Mouse (Mus musculus) forebrain, postnatal 0 days (tissue): ENCODE results near the gene Adgrg5. TPM values are rescaled to one million over a fixed set of nuclear protein-coding genes. Genes with fewer than 3 reads are reported as not detected.

ENCODE experiments used
- ATAC-seq: fragments of 200-750 bp; cut with Nextera tagmentation; 2 replicates; pipeline ENCODE4 v1.8.0; 2017; ENCODE audit warnings: mild to moderate bottlenecking, moderate library complexity
- DNase-seq: peaks from one replicate; pipeline ENCODE4 v3.0.0-alpha.2; 2015
- H3K27ac ChIP-seq: fragments of 300-500 bp; sonication (generic); 2 replicates; pipeline ENCODE4 v1.5.1; 2014; ENCODE audit warnings: low read depth, mild to moderate bottlenecking, antibody characterized with exemption, low read length, moderate library complexity, mixed read lengths
- H3K27me3 ChIP-seq: fragments of 300-500 bp; sonication (generic); 2 replicates; pipeline ENCODE4 v1.6.1; 2014; ENCODE audit warnings: mild to moderate bottlenecking, low read length, mixed read lengths; ENCODE audit not compliant: insufficient read depth
- H3K36me3 ChIP-seq: fragments of 300-500 bp; sonication (generic); 2 replicates; pipeline ENCODE4 v1.6.1; 2014; ENCODE audit warnings: mild to moderate bottlenecking, moderate library complexity; ENCODE audit not compliant: insufficient read depth
- H3K4me1 ChIP-seq: fragments of 300-500 bp; sonication (generic); 2 replicates; pipeline ENCODE4 v1.6.1; 2014; ENCODE audit warnings: antibody characterized with exemption; ENCODE audit not compliant: insufficient read depth
- H3K4me2 ChIP-seq: fragments of 300-500 bp; sonication (generic); 2 replicates; pipeline ENCODE4 v1.6.1; 2014; ENCODE audit warnings: low read depth, mild to moderate bottlenecking, moderate library complexity
- H3K4me3 ChIP-seq: fragments of 300-500 bp; sonication (generic); 2 replicates; pipeline ENCODE4 v1.5.1; 2014; ENCODE audit warnings: low read depth, low read length, mixed read lengths
- H3K9ac ChIP-seq: fragments of 300-500 bp; sonication (generic); 2 replicates; pipeline ENCODE4 v1.6.1; 2014; ENCODE audit warnings: mild to moderate bottlenecking
- H3K9me3 ChIP-seq: fragments of 300-500 bp; sonication (generic); 2 replicates; pipeline ENCODE4 v1.6.1; 2016; ENCODE audit warnings: low read length
- CTCF ChIP-seq: sonication (generic); IDR thresholded peaks from 2 replicates; pipeline ENCODE4 v1.5.1; 2016; ENCODE audit warnings: antibody characterized with exemption, control low read depth, low read depth
- WGBS: fragments of 180-500 bp; shearing (Covaris S2); extraction: QIAGEN DNeasy Blood & Tissue Kit; methylation state at CpG from one replicate; pipeline ENCODE4 v1.1.7; 2014; 5-methylcytosine and 5-hydroxymethylcytosine counted together
- polyA plus RNA-seq: library from polyadenylated mRNA; unstranded; fragments of >200 nt; fragmentation: Nextera tagmentation; extraction: Ambion mirVana; gene quantifications from 2 replicates; pipeline ENCODE4 v1.2.1, GENCODE M21; 2015
- total RNA-seq: library from RNA; depleted of rRNA; stranded (reverse); fragments of >200 nt; gene quantifications from 2 replicates; pipeline ENCODE4 v1.2.3, GENCODE M21; 2014

Adgrg5 gene
- total and polyA plus RNA-seq, 2 experiments from 2014 or later, result 0.10 to 0.12 TPM

DNA sequence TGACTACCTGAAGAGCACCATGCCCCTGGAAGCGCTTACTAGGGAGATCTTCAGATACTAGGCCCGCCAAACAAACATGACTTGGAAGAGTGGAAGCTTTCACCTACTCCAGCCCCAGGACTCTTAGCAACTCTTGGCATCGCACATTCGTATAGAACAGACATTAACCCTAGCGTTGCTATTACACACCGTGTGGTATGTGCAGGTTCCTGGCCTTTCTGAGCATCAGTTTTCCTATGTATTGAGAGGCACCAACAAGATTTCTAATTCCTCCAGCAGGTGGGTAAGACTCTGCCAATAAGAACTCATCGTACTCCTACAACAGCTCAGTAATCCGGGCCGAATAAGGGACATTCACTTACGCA lies 6.6 kb upstream of the Adgrg5 start:
- DNase-seq (no peak), ATAC-seq (no peak)
- H3K27ac ChIP-seq, result no peak overlapping the region
- H3K4me3 ChIP-seq, result peak overlapping the region; percentile 45
- 8% methylated on average over 10 of the region's 10 CpGs for WGBS
- peaks cover 15% of the 10 kb centered on the region; the same call in 1 of the 2 replicates for H3K27me3 ChIP-seq
- H3K36me3 ChIP-seq, result no peaks in the 10 kb centered on the region
- no peak for TF ChIP-seq CTCF
- H3K9ac ChIP-seq, result peak overlapping the region; percentile 51; the same call in 1 of the 2 replicates
- peaks cover 7% of the 10 kb centered on the region; the same call in 1 of the 2 replicates for H3K4me1 ChIP-seq
- no peaks in the 10 kb centered on the region for H3K9me3 ChIP-seq
- H3K4me2 ChIP-seq, result peak overlapping the region; percentile 80

DNA sequence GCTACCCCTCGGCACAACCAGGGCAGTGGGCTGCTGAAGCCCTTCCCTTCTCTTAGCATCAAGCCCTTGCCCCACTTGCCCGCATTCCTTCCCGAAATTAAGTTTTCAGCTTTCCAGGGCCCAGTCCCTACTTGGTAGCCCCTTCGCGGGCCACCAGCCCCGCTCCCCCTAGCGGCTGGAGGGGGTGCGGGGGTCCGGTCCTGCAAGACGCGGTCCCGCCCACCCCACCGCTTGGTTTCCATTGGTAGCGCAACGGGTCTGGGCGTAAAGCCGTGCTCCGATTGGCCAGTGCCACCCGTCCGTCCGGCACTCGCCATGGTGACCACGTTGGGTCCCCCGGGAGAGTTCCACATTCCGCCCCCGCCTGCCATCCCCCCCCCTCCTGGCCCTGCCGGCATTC lies 6.1 kb upstream of the Adgrg5 start:
- peak; percentile 89 for DNase-seq
- under 1% methylated on average over 25 of the region's 27 CpGs for WGBS
- H3K9me3 ChIP-seq, result no peaks in the 10 kb centered on the region
- ATAC-seq, result peak; percentile 93
- peaks cover 15% of the 10 kb centered on the region; the same call in 1 of the 2 replicates for H3K27me3 ChIP-seq
- no peak overlapping the region; the same call in 1 of the 2 replicates for H3K27ac ChIP-seq
- H3K9ac ChIP-seq, result peak overlapping the region; percentile 51
- peak; percentile 69 for TF ChIP-seq CTCF
- no peaks in the 10 kb centered on the region for H3K36me3 ChIP-seq
- peak overlapping the region; percentile 45 for H3K4me3 ChIP-seq
- H3K4me1 ChIP-seq, result peaks cover 7% of the 10 kb centered on the region; the same call in 1 of the 2 replicates
- H3K4me2 ChIP-seq, result peak overlapping the region; percentile 80

DNA sequence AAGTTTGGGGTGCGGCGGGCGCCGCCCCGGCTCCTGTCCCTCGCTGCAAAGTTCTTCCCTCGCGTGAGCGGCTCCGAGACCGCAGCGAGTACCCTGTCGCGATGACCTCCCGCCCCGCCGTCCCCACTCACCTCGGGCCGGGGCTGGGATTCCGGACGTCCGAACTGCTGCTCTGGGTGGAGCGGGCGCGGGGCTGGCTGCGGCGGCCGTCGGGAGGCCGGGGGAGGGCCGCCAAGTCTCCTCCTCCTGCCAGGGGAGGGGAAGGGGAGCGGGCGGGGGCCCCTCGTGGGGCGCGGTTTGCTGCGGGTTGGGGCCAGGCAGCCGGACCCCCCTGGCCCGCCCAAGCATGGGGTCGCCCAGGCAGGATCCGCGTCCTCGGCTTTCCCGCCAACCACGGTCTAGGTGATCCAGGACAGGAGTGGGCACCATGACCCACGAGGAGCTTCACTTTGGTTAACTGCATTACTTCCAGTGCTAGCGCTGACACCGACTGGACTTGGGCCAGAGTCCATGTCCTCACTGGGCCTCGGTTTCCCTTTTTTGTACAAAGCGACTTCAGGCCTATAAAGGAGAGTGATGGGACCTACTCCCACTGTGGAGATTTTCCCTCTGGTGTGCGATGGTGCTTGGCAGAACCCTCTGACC lies 5.5 kb upstream of the Adgrg5 start, which contains the start of gene Ccdc102a:
Gene Ccdc102a (minus strand): TSS at position 248 of the 645 bp plus-strand sequence.
- H3K4me1 ChIP-seq, result peaks cover 7% of the 10 kb centered on the region; the same call in 1 of the 2 replicates
- H3K9ac ChIP-seq, result peak within 1 kb of the TSS; percentile 51
- H3K4me3 ChIP-seq, result peak within 1 kb of the TSS; percentile 45
- DNase-seq, result no peak
- no peak for TF ChIP-seq CTCF
- peak; percentile 12; the same call in 1 of the 2 replicates for ATAC-seq
- H3K27me3 ChIP-seq, result peaks cover 15% of the 10 kb centered on the region; the same call in 1 of the 2 replicates
- WGBS, result 3% methylated on average over 35 of the region's 51 CpGs
- H3K36me3 ChIP-seq, result no peaks in the 10 kb centered on the region
- no peaks in the 10 kb centered on the region for H3K9me3 ChIP-seq
- peak within 1 kb of the TSS; percentile 80 for H3K4me2 ChIP-seq
- H3K27ac ChIP-seq, result peak within 1 kb of the TSS; percentile 29; the same call in 1 of the 2 replicates

DNA sequence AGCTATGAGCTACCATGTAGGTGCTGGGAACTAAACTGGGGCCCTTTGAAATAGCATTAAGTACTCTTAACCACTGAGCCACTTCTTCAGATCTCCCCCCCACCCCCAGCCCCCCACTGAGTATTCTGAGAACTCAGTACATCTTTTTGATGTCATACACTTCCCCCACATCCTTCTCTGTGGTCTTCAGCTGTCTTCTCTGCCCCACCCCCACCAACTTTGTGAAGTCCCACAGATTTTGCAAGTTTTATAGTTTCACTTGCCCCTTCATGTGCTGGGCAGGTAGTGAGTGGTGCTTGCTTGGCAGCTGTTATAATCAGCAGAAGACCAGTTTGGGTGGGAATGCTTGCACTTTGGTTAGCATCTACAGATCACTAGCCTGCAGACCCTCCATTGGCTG lies 4.2 kb upstream of the Adgrg5 start:
- DNase-seq, result no peak
- Histone ChIP-seq H3K27ac (no peak overlapping the region), H3K4me3 (no peak overlapping the region), H3K4me2 (no peak overlapping the region), H3K9ac (no peak overlapping the region), H3K27me3 (peaks cover 8% of the 10 kb centered on the region; the same call in 1 of the 2 replicates), H3K36me3 (no peaks in the 10 kb centered on the region), H3K4me1 (peaks cover 7% of the 10 kb centered on the region; the same call in 1 of the 2 replicates), H3K9me3 (no peaks in the 10 kb centered on the region)
- no peak for TF ChIP-seq CTCF
- ATAC-seq, result no peak

DNA sequence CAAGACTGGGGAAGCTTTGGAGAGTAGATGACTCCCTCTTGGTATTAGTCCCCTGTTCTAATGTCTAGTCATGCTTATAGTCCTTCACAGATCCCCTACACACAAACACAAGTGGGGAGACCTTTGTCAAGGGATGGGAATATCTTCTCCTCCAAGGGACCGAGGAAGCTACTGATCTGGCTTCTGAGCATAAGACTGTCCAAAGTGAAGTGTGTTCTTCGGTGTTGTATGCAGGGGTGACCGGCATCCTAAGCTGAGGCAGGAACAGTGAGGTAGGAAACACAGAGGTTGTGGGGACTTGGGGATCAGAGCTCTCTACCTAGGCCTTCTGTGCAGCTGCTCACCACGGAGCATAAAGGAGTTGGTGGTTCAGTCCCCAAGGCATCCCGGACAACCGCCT lies 1.3 kb upstream of the Adgrg5 start:
- H3K4me2 ChIP-seq, result no peak overlapping the region
- DNase-seq (no peak), ATAC-seq (no peak)
- H3K27me3 ChIP-seq, result peaks cover 8% of the 10 kb centered on the region; the same call in 1 of the 2 replicates
- no peak overlapping the region for H3K27ac ChIP-seq
- H3K9ac ChIP-seq, result no peak overlapping the region
- peaks cover 3% of the 10 kb centered on the region; the same call in 1 of the 2 replicates for H3K4me1 ChIP-seq
- H3K36me3 ChIP-seq, result no peaks in the 10 kb centered on the region
- H3K9me3 ChIP-seq, result no peaks in the 10 kb centered on the region
- no peak overlapping the region for H3K4me3 ChIP-seq
- TF ChIP-seq CTCF, result no peak
- 75% methylated on average over 6 of the region's 6 CpGs for WGBS

DNA sequence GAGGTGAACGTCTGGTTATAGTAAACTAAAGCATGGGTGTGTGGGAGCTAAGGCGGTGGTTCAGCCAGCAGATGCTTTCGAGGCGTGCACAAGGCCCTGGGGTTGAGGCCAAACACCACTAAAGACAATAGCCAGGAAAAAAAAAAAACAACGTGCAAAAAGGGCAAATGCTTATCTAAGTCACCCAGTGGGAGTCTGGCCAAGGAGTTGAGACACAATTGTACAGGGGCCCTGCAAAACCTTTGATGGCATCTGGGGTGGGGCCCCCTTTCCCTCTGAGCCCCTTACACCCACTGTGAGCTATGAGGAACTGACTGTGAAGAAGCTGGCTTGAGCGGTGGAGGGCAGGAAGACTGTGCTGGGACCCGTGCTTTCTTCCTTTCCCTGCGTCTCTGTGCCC lies 892 bp upstream of the Adgrg5 start:
- Histone ChIP-seq H3K27me3 (peaks cover 7% of the 10 kb centered on the region; the same call in 1 of the 2 replicates), H3K4me2 (no peak overlapping the region), H3K27ac (no peak overlapping the region), H3K4me3 (no peak overlapping the region), H3K4me1 (no peaks in the 10 kb centered on the region), H3K36me3 (no peaks in the 10 kb centered on the region), H3K9ac (no peak overlapping the region), H3K9me3 (no peaks in the 10 kb centered on the region)
- WGBS, result 31% methylated on average over 8 of the region's 8 CpGs
- DNase-seq (no peak), ATAC-seq (no peak)
- no peak for TF ChIP-seq CTCF

DNA sequence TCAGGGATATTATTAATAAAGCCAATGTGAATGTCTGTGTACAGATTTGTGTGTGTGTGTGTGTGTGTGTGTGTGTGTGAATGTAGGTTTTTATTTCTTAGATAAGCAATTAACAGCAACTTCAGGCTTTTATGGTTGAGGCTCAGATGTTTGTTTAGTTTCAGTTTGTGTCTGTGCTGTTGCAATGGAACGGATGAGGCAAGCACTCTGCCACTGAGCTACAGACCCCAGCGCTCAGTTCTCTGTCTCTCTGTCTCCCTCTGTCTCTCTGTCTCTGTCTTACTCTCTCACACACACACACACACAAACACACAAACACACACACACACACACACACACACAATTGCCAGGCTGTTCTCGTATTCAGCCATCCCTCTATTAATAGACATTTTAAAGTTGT lies 4.7 kb downstream of the Adgrg5 start:
- no peak for ATAC-seq

More for the DNA sequence above, 4.7 kb downstream of the Adgrg5 start:
- Histone ChIP-seq H3K36me3 (no peaks in the 10 kb centered on the region), H3K4me3 (no peak overlapping the region), H3K27me3 (no peaks in the 10 kb centered on the region), H3K9me3 (no peaks in the 10 kb centered on the region), H3K27ac (no peak overlapping the region), H3K4me2 (no peak overlapping the region), H3K4me1 (no peaks in the 10 kb centered on the region), H3K9ac (no peak overlapping the region)
- no peak for TF ChIP-seq CTCF
- WGBS, result 90% methylated on average over 3 of the region's 3 CpGs
- DNase-seq, result no peak
